Mouse (Mus musculus) adrenal gland, adult (tissue): ENCODE measurements at regions not wholly inside any gene's neighbourhood (a gene's known extent, or its start where the extent isn't known, plus 50 kb on each side); places are given as distances from the start of the nearest gene placed in this dataset.
A peak's percentile ranks its signal among the peaks of the same experiment; 100 is the strongest.

Experiments used
- DNase-seq, 2 experiments: peaks; one replicate each; pipeline ENCODE4 v3.0.0; 2022 to 2023; ENCODE audit warnings: low spot score in 1 of 2; ENCODE audit not compliant: inconsistent age in 2 of 2

- DNase-seq, result no peak
Observed at GRCm38 (mm10) chr19:25729103-25729502, 56.9 kb downstream of the Dmrt2 start.

DNA sequence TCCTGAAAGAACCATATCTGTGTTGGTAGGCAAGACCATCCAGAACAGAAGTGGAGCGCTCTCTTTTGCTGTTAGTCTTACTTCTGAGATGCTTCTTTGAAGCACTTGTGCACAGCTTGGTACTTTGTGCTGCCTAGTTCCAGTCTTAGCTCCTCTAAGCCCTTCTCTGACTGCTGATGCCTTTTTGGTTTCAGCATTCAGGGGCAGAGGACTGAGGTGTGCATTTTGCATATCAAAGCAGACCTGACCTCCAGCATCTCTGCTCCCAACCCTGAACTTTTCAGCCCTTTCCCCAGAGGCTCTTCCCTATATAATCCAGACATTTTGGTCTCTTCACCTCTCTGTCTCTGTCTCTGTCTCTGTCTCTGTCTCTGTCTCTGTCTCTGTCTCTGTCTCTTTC lies 57.4 kb downstream of the Dmrt2 start:
- DNase-seq, result no peak

- no peak for DNase-seq
Observed at GRCm38 (mm10) chr19:25778455-25778854, 106.2 kb downstream of the Dmrt2 start.

DNA sequence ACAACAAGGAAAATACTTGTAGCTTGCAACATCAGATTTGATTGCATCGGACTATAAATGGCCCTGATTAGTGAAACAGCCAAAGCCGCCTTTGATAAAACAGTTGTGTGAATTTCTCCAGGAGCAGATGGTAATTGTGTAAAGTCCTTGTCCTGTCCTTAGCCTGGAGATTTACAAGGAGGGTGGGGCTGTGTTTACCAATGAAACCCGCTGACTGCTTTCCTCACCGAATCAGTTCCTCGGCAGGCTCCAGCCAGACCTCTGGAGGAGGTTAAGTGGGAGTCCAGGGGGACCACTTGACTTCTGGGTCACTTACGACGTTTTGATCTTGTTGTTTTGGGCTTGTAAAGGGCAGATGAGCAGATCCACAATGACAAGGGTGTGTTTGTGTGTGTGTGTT lies 107.1 kb downstream of the Dmrt2 start:
- peak in 1 of 2 experiments; percentile 28 for DNase-seq

DNA sequence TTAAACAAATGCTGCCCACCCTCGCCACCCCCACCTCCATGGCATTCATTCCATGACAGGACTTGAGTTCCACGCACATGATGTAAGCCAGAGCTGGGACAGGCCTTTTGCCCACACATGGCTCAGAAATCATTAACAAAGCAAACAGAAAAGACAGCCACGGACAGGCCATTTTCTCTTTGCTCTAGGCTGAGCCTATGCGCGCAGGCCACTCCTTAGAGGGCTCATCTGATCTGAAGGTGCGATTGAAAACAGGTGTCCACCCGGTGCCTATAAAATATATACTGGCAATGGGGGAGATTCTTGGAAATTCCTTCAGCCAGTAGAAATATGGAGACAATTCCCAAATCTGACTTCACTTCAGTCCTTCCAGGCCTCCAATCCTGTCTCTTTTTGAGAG lies 109.1 kb downstream of the Dmrt2 start:
- DNase-seq, result no peak

- no peak for DNase-seq
Observed at GRCm38 (mm10) chr19:25802692-25803091, 130.5 kb downstream of the Dmrt2 start.

- DNase-seq, result no peak
Observed at GRCm38 (mm10) chr19:25805351-25805750, 133.1 kb downstream of the Dmrt2 start.

- no peak for DNase-seq
Observed at GRCm38 (mm10) chr19:25813651-25814050, 141.4 kb downstream of the Dmrt2 start.

- DNase-seq, result no peak
Observed at GRCm38 (mm10) chr19:25845158-25845557, 172.9 kb downstream of the Dmrt2 start.

GRCm38 (mm10) chr19:25856344-25856743 lies 184.1 kb downstream of the Dmrt2 start:
- peak in 1 of 2 experiments; percentile 39 for DNase-seq

DNA sequence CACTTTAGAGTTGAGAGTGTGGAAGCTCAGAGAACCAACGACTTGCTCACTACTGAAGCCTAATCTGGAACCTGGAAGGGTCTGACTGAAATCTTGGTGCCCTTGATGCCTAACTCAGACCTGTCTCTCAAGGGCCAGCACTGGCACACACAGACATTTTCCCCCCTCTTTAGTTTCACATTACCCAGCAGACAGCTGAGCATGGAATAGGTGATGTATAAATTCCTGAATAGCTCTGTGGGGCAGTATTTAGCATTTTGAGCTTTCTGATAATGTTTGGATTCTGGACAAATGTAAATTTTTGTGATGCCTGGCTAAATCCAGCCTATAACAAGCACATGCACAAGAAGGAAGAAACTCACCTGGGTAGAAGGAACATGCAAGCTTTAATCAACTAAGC lies 191.1 kb downstream of the Dmrt2 start:
- DNase-seq, result no peak

- peak; percentile 14 to 84 for DNase-seq
Observed at GRCm38 (mm10) chr19:25906721-25907120, 234.5 kb downstream of the Dmrt2 start.

- peak; percentile 21 to 73 for DNase-seq
Observed at GRCm38 (mm10) chr19:25922052-25922451, 249.8 kb downstream of the Dmrt2 start.

DNA sequence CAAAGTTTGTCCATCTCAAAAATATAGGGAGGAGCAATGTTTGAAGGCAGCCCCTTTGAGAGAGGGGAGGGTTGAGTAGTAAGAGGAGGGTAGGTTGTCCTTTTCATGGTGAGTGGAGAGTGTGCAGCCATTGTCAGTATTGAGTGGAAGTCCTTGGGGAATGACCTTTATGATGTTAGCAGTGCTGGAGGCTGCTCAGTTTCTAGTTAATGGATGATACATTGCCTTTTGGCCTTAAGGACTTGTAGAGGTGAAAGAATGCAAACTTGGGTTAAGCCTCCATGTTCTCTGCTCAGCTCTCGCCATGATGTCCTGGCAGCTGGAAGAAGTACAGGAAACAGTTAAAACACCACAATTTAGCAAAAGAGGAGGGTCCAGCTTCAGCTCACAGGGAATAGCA lies 250.6 kb downstream of the Dmrt2 start:
- DNase-seq, result peak in 1 of 2 experiments; percentile 60

DNA sequence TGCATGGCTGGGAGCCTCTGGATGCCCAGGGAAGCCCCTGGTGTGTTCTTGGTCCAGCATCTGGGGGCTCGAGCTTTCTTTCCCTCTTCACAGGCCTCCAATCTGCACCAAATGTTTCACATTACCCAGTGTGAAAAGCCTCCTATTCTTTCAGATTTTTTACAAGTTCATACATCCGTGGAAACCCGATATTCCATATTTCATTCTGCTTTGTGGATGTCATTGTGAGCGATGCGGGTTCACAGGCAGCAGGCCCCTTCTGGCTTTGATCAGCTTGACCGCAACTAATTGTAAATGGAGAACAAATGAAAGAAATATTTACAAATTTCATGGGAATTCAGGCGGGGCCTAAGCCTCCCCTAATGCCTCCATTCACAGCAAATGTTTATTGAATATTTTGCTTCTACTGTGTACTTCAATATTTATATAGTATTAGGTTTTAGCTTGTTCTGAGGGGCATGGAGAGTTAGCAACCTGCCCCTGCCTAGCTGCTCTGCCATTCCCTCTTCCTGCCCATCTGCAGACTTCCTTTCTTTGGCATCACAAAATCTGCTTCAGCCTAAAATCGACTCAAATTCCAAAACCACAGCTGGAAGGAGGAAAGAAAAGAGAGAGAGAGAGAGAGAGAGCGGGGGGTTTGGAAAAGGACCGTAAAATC lies 251.6 kb downstream of the Dmrt2 start:
- DNase-seq, result no peak

DNA sequence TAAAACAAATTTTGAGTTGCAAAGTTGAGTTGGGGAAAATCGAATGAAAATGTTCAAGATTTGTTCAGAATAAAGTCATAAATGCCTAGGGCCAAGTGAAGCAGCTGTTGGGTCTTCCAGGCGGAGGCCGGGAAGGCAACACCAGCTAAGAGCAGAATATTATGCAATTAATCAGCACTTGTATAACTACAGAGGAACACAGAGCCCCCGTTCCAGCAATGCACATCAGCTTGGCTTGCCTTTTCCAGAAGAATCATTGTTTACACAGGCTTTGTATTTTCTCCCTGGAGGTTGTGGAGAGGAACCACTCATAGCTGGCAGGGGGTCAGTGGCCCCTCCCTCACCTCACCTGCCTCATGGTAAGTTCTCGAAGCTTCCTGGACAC lies 252.2 kb downstream of the Dmrt2 start:
- no peak for DNase-seq

- DNase-seq, result no peak
Observed at GRCm38 (mm10) chr19:25927220-25927619, 255.0 kb downstream of the Dmrt2 start.

GRCm38 (mm10) chr19:25937343-25937742 lies 265.1 kb downstream of the Dmrt2 start:
- DNase-seq, result peak; percentile 69 to 78

GRCm38 (mm10) chr19:25971210-25971609 lies 299.0 kb downstream of the Dmrt2 start:
- DNase-seq, result no peak

- DNase-seq, result no peak
Observed at GRCm38 (mm10) chr19:25975202-25975601, 303.0 kb downstream of the Dmrt2 start.

DNA sequence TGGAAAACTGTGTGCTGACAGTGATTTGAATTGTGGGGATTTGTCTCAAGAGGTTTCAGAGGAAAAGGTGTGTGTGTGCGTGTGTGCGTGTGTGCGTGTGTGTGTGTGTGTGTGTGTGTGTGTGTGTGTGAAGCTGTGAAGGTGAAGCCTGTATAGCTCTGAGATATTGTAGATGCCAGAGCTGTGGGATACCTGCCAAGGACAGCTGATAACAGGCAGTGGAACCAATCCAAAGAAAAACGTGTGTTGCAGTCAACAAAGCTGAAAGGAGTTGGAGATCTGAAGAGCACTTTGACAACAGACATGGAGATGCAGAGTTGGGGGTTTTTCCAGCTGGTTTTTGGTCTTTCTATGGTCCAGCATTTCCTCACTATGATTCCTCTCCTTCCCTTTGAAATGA lies 308.1 kb downstream of the Dmrt2 start:
- DNase-seq, result peak; percentile 5 to 52

- DNase-seq, result peak; percentile 28 to 76
Observed at GRCm38 (mm10) chr19:26014620-26015180, 342.5 kb downstream of the Dmrt2 start.

GRCm38 (mm10) chr19:26021141-26021540 lies 348.9 kb downstream of the Dmrt2 start:
- DNase-seq, result no peak
